Mouse (Mus musculus): Measurements from ENCODE around the gene Sh3gl1.

DNA sequence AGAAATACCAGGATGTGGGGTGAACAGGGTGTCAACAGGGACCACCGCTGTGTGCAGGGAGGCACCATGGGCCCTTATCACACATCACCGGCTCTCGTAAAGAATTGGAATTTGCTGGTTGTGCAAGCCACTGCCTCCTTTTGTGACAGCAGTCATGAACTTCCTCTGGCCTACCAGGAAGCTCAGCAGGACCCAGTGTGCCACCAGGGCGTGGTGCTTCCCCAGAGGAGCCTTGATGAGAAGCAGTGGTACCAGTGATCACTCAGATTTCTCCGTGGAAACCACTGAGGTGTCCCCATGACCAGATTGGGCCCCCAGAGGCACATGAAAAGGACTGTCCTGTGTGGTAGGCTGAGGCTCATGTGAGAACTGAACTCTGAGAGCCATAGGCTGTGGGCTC, 13.0 kb downstream of the Sh3gl1 start:
- TF ChIP-seq POLR2A (IDR thresholded peaks at IDR 0.05; ENCODE audit: insufficient read depth, low read depth, low read length): no peak
- TF ChIP-seq CTCF (IDR thresholded peaks at IDR 0.05; ENCODE audit: insufficient read depth, low read depth, low read length): no peak
